Mouse (Mus musculus) stomach, postnatal 0 days (tissue): ENCODE measurements around the gene Map4k5. TPM values are rescaled to one million over a fixed set of nuclear protein-coding genes. Genes with fewer than 3 reads are reported as not detected.

Experiments
- ATAC-seq: fragments of 200-750 bp; cut with Nextera tagmentation; 2 replicates; pipeline ENCODE4 v1.8.0; 2017; ENCODE audit not compliant: low FRiP score, low TSS enrichment
- DNase-seq: peaks from one replicate; pipeline ENCODE4 v3.0.0-alpha.2; 2016; ENCODE audit warnings: low spot score
- H3K27ac ChIP-seq: fragments of 300-500 bp; sonication (generic); replicated peaks from 2 replicates; pipeline ENCODE4 v1.5.1; 2014; ENCODE audit warnings: mild to moderate bottlenecking, control low read depth
- H3K27me3 ChIP-seq: fragments of 300-500 bp; sonication (generic); 2 replicates; pipeline ENCODE4 v1.6.1; 2014; ENCODE audit warnings: low read length; ENCODE audit not compliant: control insufficient read depth, insufficient read depth
- H3K36me3 ChIP-seq: fragments of 300-500 bp; sonication (generic); 2 replicates; pipeline ENCODE4 v1.6.1; 2014; ENCODE audit warnings: low read length, mixed read lengths; ENCODE audit not compliant: control insufficient read depth, insufficient read depth
- H3K4me1 ChIP-seq: fragments of 300-500 bp; sonication (generic); replicated peaks from 2 replicates; pipeline ENCODE4 v1.6.1; 2014; ENCODE audit warnings: antibody characterized with exemption; ENCODE audit not compliant: control insufficient read depth, insufficient read depth
- H3K4me2 ChIP-seq: fragments of 300-500 bp; sonication (generic); replicated peaks from 2 replicates; pipeline ENCODE4 v1.6.1; 2014; ENCODE audit warnings: low read depth, mild to moderate bottlenecking, control low read depth, moderate library complexity
- H3K4me3 ChIP-seq: fragments of 300-500 bp; sonication (generic); 2 replicates; pipeline ENCODE4 v1.5.1; 2014; ENCODE audit warnings: low read depth, low read length, control low read depth
- H3K9ac ChIP-seq: fragments of 300-500 bp; sonication (generic); 2 replicates; pipeline ENCODE4 v1.6.1; 2014; ENCODE audit warnings: mild to moderate bottlenecking, low read length, control low read depth, mixed read lengths
- H3K9me3 ChIP-seq: fragments of 300-500 bp; sonication (generic); 2 replicates; pipeline ENCODE4 v1.6.1; 2016; ENCODE audit warnings: low read length; ENCODE audit not compliant: control insufficient read depth
- CTCF ChIP-seq: IDR thresholded peaks from 2 replicates; pipeline ENCODE4 v1.5.1; 2016; ENCODE audit warnings: antibody characterized with exemption, low read depth, mild to moderate bottlenecking, moderate library complexity
- EP300 ChIP-seq: optimal IDR thresholded peaks from 2 replicates; pipeline ENCODE3; 2016; ENCODE audit warnings: antibody characterized with exemption
- WGBS: fragments of 180-500 bp; shearing (Covaris S2); extraction: QIAGEN DNeasy Blood & Tissue Kit; methylation state at CpG from one replicate; pipeline ENCODE4 v1.1.7; 2014; 5-methylcytosine and 5-hydroxymethylcytosine counted together
- polyA plus RNA-seq: library from polyadenylated mRNA; unstranded; fragments of >200 nt; fragmentation: Nextera tagmentation; extraction: Ambion mirVana; gene quantifications from 2 replicates; pipeline ENCODE4 v1.2.1, GENCODE M21; 2015

The Map4k5 gene
- polyA plus RNA-seq, 1 experiment from 2014 or later, result 12.4 TPM

DNA sequence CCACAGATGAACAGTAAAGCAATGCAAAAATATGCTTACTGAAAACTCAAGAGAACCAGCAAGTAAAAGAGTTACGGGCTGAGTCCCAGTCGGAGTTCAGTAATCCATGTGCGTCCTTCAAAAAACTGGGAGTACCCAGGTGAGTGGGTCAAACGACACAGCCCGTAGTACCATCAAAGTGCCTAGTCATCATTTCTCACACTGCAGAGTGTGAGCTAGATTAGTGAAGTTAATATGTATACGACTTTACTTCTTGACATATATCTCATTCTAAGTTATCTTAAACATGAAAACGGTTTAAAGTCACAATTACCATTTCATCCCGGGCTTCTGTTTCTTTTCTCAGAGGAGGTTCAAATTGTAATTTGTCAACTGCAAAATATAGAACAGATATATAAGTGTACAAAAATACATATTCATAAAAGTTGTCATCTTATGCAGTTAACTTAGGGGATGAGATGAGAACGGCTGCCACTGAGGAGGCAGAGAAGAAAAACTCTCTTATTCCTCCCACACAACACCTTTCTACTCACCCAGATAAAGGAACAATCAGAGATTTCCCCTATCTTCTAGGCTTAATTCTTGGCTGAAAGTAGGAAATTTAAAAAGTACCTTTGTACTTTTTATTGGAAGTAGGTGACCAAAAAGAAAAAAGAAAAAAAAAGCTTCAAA, 61.6 kb downstream of the Map4k5 start:
- Histone ChIP-seq H3K4me2 (no peak overlapping the region), H3K4me3 (no peak overlapping the region), H3K36me3 (peaks cover 2% of the 10 kb centered on the region), H3K9ac (no peak overlapping the region), H3K27ac (no peak overlapping the region), H3K9me3 (no peaks in the 10 kb centered on the region), H3K4me1 (no peaks in the 10 kb centered on the region), H3K27me3 (no peaks in the 10 kb centered on the region)
- ATAC-seq, result no peak
- no peak for TF ChIP-seq EP300
- no peak for TF ChIP-seq CTCF
- DNase-seq, result no peak
- WGBS, result 92% methylated on average over 9 of the region's 9 CpGs

DNA sequence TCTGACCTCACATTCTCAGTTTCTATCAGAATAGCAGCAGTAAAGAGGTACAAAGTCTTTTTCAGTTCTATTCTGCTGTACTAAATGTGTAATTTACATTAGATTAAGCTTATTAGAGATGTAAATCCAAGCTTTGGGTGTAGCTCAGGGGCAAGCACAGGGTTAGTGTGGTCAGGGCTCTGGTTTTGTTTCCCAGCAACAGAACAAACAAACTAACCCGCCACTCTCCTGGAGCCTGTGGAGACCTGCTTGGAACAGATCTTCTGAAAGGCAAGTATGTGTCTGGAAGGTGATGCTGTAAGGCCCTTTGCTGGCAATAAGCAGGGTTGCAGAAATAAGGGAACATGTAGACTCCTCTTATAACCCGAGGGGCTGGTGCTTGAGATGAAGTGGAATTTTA, 64.8 kb downstream of the Map4k5 start:
- H3K9me3 ChIP-seq, result no peaks in the 10 kb centered on the region
- WGBS, result 41% methylated on average over 2 of the region's 2 CpGs
- H3K4me1 ChIP-seq, result no peaks in the 10 kb centered on the region
- ATAC-seq (no peak), DNase-seq (no peak)
- TF ChIP-seq EP300 (no peak), CTCF (no peak)
- H3K36me3 ChIP-seq, result peaks cover 7% of the 10 kb centered on the region
- no peak overlapping the region for H3K9ac ChIP-seq
- H3K27me3 ChIP-seq, result no peaks in the 10 kb centered on the region
- no peak overlapping the region for H3K27ac ChIP-seq
- no peak overlapping the region for H3K4me3 ChIP-seq
- no peak overlapping the region for H3K4me2 ChIP-seq

DNA sequence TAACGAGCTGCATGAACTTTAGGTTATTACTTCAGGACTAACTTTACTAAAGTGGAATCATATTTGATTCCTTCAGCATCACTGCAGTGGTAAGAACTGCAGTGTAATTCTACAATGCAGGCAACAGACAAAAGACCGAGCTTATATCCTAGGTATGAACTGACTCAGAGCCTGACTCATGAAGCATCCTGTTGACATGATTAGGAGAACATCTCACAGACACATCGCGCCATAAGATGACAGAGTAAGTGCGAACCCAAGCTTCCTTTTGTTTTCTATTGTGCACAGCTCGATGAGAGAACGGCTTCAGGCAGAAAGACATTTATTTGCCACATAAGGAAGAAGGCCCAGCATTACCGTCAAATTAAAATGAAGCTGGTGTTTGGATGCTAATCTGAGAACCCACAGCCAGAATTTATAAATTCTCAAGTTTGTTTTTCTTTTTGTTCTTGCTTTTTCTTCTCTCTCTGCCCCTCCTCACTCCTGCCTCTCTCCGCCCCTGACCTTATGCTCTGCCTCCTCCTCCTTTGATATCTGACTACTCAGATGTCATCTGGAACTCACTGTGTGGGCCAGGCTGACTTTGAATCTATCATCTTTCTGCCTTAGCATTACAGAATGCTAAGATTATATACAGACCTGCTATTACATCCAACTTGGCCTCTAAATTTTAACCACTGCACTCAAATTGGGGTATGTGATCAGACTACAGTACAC, 68.0 kb downstream of the Map4k5 start:
- Histone ChIP-seq H3K9me3 (no peaks in the 10 kb centered on the region), H3K4me2 (no peak overlapping the region), H3K4me1 (no peaks in the 10 kb centered on the region), H3K9ac (no peak overlapping the region), H3K27me3 (no peaks in the 10 kb centered on the region), H3K4me3 (no peak overlapping the region), H3K36me3 (peaks cover 19% of the 10 kb centered on the region), H3K27ac (no peak overlapping the region)
- ATAC-seq, result no peak
- 84% methylated on average over 9 of the region's 9 CpGs for WGBS
- TF ChIP-seq EP300, result no peak
- TF ChIP-seq CTCF, result no peak
- no peak for DNase-seq

DNA sequence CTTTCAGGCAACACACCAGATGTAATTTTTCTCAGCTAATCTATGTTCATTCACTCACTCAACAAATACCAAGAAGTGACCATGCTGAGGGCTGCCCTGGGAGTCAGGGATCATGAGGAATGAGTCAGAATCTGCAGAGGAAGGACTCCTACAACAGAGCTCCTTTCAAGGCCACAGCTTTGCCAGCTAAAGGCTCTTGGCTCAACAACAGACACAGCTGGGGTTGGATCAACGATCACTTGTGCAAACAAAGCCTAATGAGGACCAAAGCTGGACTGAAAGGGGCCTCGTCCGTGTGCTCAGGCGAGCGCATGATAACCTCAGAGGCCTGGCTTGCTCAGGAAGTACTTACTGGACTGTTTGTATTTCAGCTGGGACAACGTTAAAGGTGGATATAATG, 78.7 kb downstream of the Map4k5 start:
- TF ChIP-seq EP300 (no peak), CTCF (no peak)
- H3K36me3 ChIP-seq, result 0 out of 2 replicates have a peak, but pooled peaks cover 4% of the 10 kb centered on the region
- no peaks in the 10 kb centered on the region for H3K27me3 ChIP-seq
- no peak overlapping the region for H3K4me2 ChIP-seq
- H3K4me3 ChIP-seq, result no peak overlapping the region
- WGBS, result 23% methylated on average over 6 of the region's 6 CpGs
- H3K9me3 ChIP-seq, result no peaks in the 10 kb centered on the region
- peak; percentile 85 for ATAC-seq
- H3K9ac ChIP-seq, result no peak overlapping the region
- H3K27ac ChIP-seq, result peak overlapping the region; percentile 56
- H3K4me1 ChIP-seq, result no peaks in the 10 kb centered on the region
- peak; percentile 50 for DNase-seq

DNA sequence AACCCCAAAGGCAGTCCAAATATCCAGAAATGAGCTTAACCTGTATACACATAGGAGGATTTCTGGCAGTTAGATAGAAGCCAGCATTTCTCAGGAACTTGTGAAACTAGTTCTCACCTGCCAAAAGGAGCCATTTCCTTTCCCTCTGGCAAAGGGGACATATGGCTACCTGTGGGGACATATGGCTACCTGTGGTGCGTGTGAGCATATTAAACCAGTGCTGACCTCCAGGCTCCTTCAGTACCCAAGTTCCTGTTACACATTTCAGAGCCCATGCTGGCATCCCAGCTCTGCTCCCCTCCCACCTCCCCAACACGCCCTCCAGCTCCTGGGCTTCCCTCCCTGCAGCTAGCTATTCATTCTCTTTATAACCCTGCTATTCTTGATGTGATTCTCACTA, 79.4 kb downstream of the Map4k5 start:
- TF ChIP-seq EP300 (no peak), CTCF (no peak)
- 0 out of 2 replicates have a peak overlapping the region, but pooled peaks have one; percentile 49 for H3K27ac ChIP-seq
- H3K4me3 ChIP-seq, result no peak overlapping the region
- H3K9ac ChIP-seq, result no peak overlapping the region
- WGBS, result 85% methylated on average over 2 of the region's 2 CpGs
- ATAC-seq, result no peak; the same call in 1 of the 2 replicates
- H3K27me3 ChIP-seq, result no peaks in the 10 kb centered on the region
- no peaks in the 10 kb centered on the region for H3K9me3 ChIP-seq
- no peak overlapping the region for H3K4me2 ChIP-seq
- 0 out of 2 replicates have a peak, but pooled peaks cover 8% of the 10 kb centered on the region for H3K36me3 ChIP-seq
- no peak for DNase-seq
- H3K4me1 ChIP-seq, result no peaks in the 10 kb centered on the region

DNA sequence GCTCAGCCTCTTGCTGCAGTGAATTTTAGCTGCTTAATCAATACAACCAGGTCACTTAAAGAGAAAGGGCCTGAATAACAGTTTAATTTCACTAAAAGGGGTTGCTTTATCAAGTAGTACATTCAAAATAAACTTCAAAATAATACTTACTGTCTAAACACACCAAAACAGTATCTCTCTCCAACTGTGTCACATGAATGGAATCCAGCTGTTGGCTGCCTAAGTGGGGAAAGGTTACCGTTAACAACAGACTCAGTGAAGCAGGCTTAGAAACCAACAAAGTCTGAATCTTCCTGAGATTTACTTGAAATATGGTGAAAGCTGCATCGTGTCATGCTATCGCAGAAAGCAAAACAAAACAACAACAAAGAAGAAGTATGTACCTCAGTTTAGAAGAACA, 80.0 kb downstream of the Map4k5 start:
- Histone ChIP-seq H3K27ac (no peak overlapping the region), H3K4me2 (no peak overlapping the region), H3K4me1 (no peaks in the 10 kb centered on the region), H3K9me3 (no peaks in the 10 kb centered on the region), H3K4me3 (no peak overlapping the region), H3K27me3 (no peaks in the 10 kb centered on the region), H3K36me3 (0 out of 2 replicates have a peak, but pooled peaks cover 8% of the 10 kb centered on the region), H3K9ac (no peak overlapping the region)
- no peak for ATAC-seq
- no peak for DNase-seq
- WGBS, result 51% methylated on average over 3 of the region's 3 CpGs
- TF ChIP-seq CTCF (no peak), EP300 (no peak)
